Mouse (Mus musculus) central nervous system, embryonic 14 days (tissue): ENCODE data around the gene Galnt3. TPM values are rescaled to one million over a fixed set of nuclear protein-coding genes. Genes with fewer than 3 reads are reported as not detected.

Experiments
- polyA plus RNA-seq: library from polyadenylated mRNA; depleted of rRNA; stranded (reverse); fragments of >200 nt; gene quantifications from 2 replicates; pipeline ENCODE4 v1.2.3, GENCODE M21; 2012; rRNA removed

Galnt3 gene
- polyA plus RNA-seq, result 1.1 and 1.8 TPM in 2 replicates

DNA sequence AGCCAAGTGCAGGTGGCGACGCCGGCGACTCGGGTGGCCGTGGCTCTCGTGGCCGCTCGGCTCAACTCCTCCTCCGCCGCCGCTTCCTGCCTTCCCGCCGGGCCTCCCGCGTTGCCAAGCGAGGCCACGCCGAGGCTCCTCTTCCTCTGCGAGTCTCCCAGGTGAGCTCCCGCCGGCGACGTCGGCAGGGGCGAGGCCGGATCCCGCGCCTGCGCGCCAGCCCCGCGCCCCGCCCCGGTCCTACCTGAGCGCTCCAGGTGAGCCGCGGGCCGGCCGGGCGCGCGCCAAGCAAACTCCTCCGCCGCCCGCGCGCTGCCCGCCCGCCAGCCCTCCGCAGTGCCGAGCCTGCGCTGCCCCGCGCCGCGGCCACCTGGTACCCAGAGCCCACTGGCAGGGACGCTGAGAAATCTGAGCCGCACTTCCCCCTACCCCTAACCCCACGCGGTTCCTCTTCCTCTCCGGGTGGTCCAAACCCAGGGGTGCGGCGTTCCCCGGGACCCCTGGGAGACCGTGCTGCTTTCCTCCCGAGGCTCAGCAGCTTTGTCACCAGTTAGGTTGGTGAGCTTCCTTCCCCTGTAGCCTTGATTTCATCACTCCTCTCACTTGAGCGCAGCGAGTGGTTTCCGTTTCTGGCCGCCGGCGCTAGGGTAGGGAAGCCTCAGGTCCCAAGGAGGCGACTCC lies at the start of gene Galnt3:
Gene Galnt3, minus strand, starts transcription at position 404 of the 681 bp plus-strand sequence.

Other genes starting within 250 kb of the Galnt3 start
- 15.4 and 16.7 TPM in 2 replicates for gene Ttc21b, start 131.6 kb upstream of the Galnt3 start, polyA plus RNA-seq